In genomic region chr9:35343336-35343735, GRCm38 (mm10) we compare ENCODE assay signal across 18 mouse cellular contexts.
A peak's percentile ranks its signal among the peaks of the same experiment; 100 is the strongest.
DNase-seq lines count a peak whose midpoint lies in the region; ATAC-seq and TF ChIP-seq lines count a peak whose summit lies in the region.
"Had no signal": no experiment of that assay in that cellular context is flagged by ENCODE, and none has a peak within 500 bp of the region (broad histone marks: within the 10 kb centered on the region; RNA-seq: fewer than 3 reads in every experiment).

No protein-coding gene starts in this region.

- intact Hi-C loops in heart, postnatal 25 days (cut with DNase I), result loop anchor here (10.0 kb wide), 1 partner anchor 49 kb away; no protein-coding TSS in a partner anchor

- H3K4me1 ChIP-seq in heart, embryonic 11.5 days (ENCODE audit: control insufficient read depth, insufficient read depth, low read length), result peaks cover 44% of the 10 kb centered on the region
- peaks cover 19% of the 10 kb centered on the region; the same call in 1 of the 2 replicates for H3K4me1 ChIP-seq in stomach, embryonic 14.5 days (ENCODE audit: control insufficient read depth, insufficient read depth, low read length)
- peaks cover 4% of the 10 kb centered on the region; the same call in 1 of the 2 replicates for H3K4me1 ChIP-seq in stomach, postnatal 0 days (replicated peaks; ENCODE audit: control insufficient read depth, insufficient read depth)
- H3K4me1 ChIP-seq in intestine, postnatal 0 days (replicated peaks; ENCODE audit: control insufficient read depth, insufficient read depth, low read length), result 0 out of 2 replicates have a peak, but pooled peaks cover 2% of the 10 kb centered on the region

- H3K36me3 ChIP-seq in heart, embryonic 11.5 days (ENCODE audit: control insufficient read depth, insufficient read depth, low read length), result no peaks in the 10 kb centered on the region
- no peaks in the 10 kb centered on the region for H3K36me3 ChIP-seq in stomach, embryonic 14.5 days (ENCODE audit: control insufficient read depth, insufficient read depth, low read length)
- no peaks in the 10 kb centered on the region for H3K36me3 ChIP-seq in stomach, postnatal 0 days (ENCODE audit: control insufficient read depth, insufficient read depth, low read length)
- no peaks in the 10 kb centered on the region for H3K36me3 ChIP-seq in intestine, postnatal 0 days (ENCODE audit: control insufficient read depth, insufficient read depth)
- H3K36me3 ChIP-seq: forebrain, embryonic 15.5 days; hindbrain, embryonic 12.5 days; midbrain, embryonic 15.5 days had no signal

- no peak overlapping the region for H3K4me2 ChIP-seq in heart, embryonic 11.5 days
- no peak overlapping the region for H3K4me2 ChIP-seq in stomach, embryonic 14.5 days (replicated peaks; ENCODE audit: low read depth, low read length)
- no peak overlapping the region for H3K4me2 ChIP-seq in stomach, postnatal 0 days (replicated peaks; ENCODE audit: low read depth)
- H3K4me2 ChIP-seq in intestine, postnatal 0 days (replicated peaks; ENCODE audit: low read depth), result no peak overlapping the region
- H3K4me2 ChIP-seq: forebrain, embryonic 15.5 days; hindbrain, embryonic 12.5 days; midbrain, embryonic 15.5 days had no signal

- no peak for TF ChIP-seq CTCF in stomach, postnatal 0 days (IDR thresholded peaks at IDR 0.05; ENCODE audit: low read depth)
- TF ChIP-seq CTCF in intestine, postnatal 0 days (IDR thresholded peaks at IDR 0.05; ENCODE audit: low read depth), result no peak

- no peak overlapping the region for H3K4me3 ChIP-seq in heart, embryonic 11.5 days (ENCODE audit: low read depth, low read length)
- no peak overlapping the region for H3K4me3 ChIP-seq in stomach, embryonic 14.5 days (ENCODE audit: low read depth, low read length)
- H3K4me3 ChIP-seq in stomach, postnatal 0 days (ENCODE audit: low read depth, low read length), result no peak overlapping the region
- no peak overlapping the region for H3K4me3 ChIP-seq in intestine, postnatal 0 days (ENCODE audit: low read depth, low read length)
- H3K4me3 ChIP-seq: forebrain, embryonic 15.5 days; heart, adult 2 months; hindbrain, embryonic 12.5 days; layer of hippocampus, adult 2 months; midbrain, embryonic 15.5 days had no signal

- H3K9me3 ChIP-seq in heart, embryonic 11.5 days (replicated peaks; ENCODE audit: control insufficient read depth, low read length), result no peaks in the 10 kb centered on the region
- no peaks in the 10 kb centered on the region for H3K9me3 ChIP-seq in stomach, embryonic 14.5 days (ENCODE audit: control insufficient read depth, low read depth, low read length)
- no peaks in the 10 kb centered on the region for H3K9me3 ChIP-seq in stomach, postnatal 0 days (ENCODE audit: control insufficient read depth, low read length)
- H3K9me3 ChIP-seq in intestine, postnatal 0 days (ENCODE audit: control insufficient read depth), result no peaks in the 10 kb centered on the region
- H3K9me3 ChIP-seq: forebrain, embryonic 15.5 days; hindbrain, embryonic 12.5 days; midbrain, embryonic 15.5 days had no signal

- ATAC-seq in heart, embryonic 11.5 days (replicated peaks; ENCODE audit: insufficient number of reproducible peaks, low FRiP score, low TSS enrichment), result no peak
- no peak for ATAC-seq in stomach, embryonic 14.5 days (ENCODE audit: insufficient number of reproducible peaks, insufficient read depth, low FRiP score, low read depth)
- ATAC-seq in stomach, postnatal 0 days (ENCODE audit: low FRiP score, low TSS enrichment), result no peak
- peak; percentile 37; the same call in 1 of the 2 replicates for ATAC-seq in intestine, postnatal 0 days
- ATAC-seq in inflammation-experienced regulatory T-cells, adult 6 months, result no peak
- ATAC-seq: forebrain, embryonic 15.5 days; midbrain, embryonic 15.5 days had no signal

- no peak for TF ChIP-seq EP300 in stomach, postnatal 0 days (optimal IDR thresholded peaks at IDR 0.05)

- 0 out of 2 replicates have a peak overlapping the region, but pooled peaks have one; percentile 30 for H3K27ac ChIP-seq in heart, embryonic 11.5 days (ENCODE audit: low read depth, low read length)
- H3K27ac ChIP-seq in stomach, embryonic 14.5 days (ENCODE audit: low read length), result peak overlapping the region; percentile 40; the same call in 1 of the 2 replicates
- H3K27ac ChIP-seq in stomach, postnatal 0 days (replicated peaks), result no peak overlapping the region
- H3K27ac ChIP-seq in intestine, postnatal 0 days (ENCODE audit: low read depth, low read length), result no peak overlapping the region
- H3K27ac ChIP-seq: forebrain, embryonic 15.5 days; heart, adult 2 months; hindbrain, embryonic 12.5 days; layer of hippocampus, adult 2 months; midbrain, embryonic 15.5 days had no signal

- no peaks in the 10 kb centered on the region for H3K27me3 ChIP-seq in heart, embryonic 11.5 days (ENCODE audit: control insufficient read depth, insufficient read depth, low read length)
- H3K27me3 ChIP-seq in stomach, embryonic 14.5 days (ENCODE audit: control insufficient read depth, insufficient read depth, low read length), result no peaks in the 10 kb centered on the region
- H3K27me3 ChIP-seq in stomach, postnatal 0 days (ENCODE audit: control insufficient read depth, insufficient read depth, low read length), result no peaks in the 10 kb centered on the region
- 0 out of 2 replicates have a peak, but pooled peaks cover 3% of the 10 kb centered on the region for H3K27me3 ChIP-seq in intestine, postnatal 0 days (replicated peaks; ENCODE audit: control insufficient read depth, insufficient read depth, low read length)
- H3K27me3 ChIP-seq: forebrain, embryonic 15.5 days had no signal

- DNase-seq in heart, postnatal 25 days (ENCODE audit: low spot score), result no peak
- DNase-seq in stomach, postnatal 0 days (ENCODE audit: low spot score), result no peak
- DNase-seq in yolk sac, embryonic 10.5 days (ENCODE audit: low spot score), result peak; percentile 77
- no peak for DNase-seq in layer of hippocampus, adult 8-10 months (ENCODE audit: low spot score in 2 of 2)
- DNase-seq: adrenal gland, postnatal 25 days; cerebellum, adult 18-20 months; heart, adult 2 months; kidney, postnatal 10 days; lung, adult 2 months; thymus, postnatal 36 days had no signal

- H3K9ac ChIP-seq in heart, embryonic 11.5 days (ENCODE audit: low read depth, low read length), result no peak overlapping the region
- H3K9ac ChIP-seq in stomach, embryonic 14.5 days (replicated peaks; ENCODE audit: low read depth, low read length), result no peak overlapping the region
- no peak overlapping the region for H3K9ac ChIP-seq in stomach, postnatal 0 days (ENCODE audit: low read length)
- H3K9ac ChIP-seq in intestine, postnatal 0 days (ENCODE audit: low read depth, low read length), result no peak overlapping the region
- H3K9ac ChIP-seq: forebrain, embryonic 15.5 days; hindbrain, embryonic 12.5 days; midbrain, embryonic 15.5 days had no signal

Comparison
In these comparisons a context has a peak if more than half of its experiments do, and no peak if none do; other contexts are left out.
1. H3K27ac ChIP-seq: peak in heart, embryonic 11.5 days (single experiment) and stomach, embryonic 14.5 days (single experiment); none in stomach, postnatal 0 days (single experiment) and intestine, postnatal 0 days (single experiment).